Mouse (Mus musculus): ENCODE data around the gene Vps16.

DNA sequence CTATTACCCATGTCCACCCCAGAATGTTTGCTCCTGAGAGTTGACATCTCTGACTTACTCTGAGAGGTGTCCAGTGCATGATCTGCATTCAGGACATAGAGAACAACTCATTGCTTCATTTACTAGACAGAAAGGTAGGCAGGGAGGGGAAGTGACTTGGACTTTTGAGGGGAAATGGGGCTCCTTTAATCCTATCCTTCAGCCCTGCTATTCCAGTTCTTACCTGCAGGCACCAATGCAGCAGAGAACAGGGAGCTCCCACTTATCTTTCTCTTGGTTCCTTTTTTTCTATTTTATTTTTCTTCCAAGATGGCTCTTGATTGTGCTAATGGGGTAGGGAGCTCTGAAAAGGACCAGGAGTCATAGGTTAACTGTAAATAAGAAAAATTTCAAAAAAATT is 24.3 kb downstream of the Vps16 start:
- TF ChIP-seq MXI1 (IDR thresholded peaks at IDR 0.05; ENCODE audit: low read depth, low read length), result no peak
- no peak for TF ChIP-seq ZC3H11A (IDR thresholded peaks at IDR 0.05; ENCODE audit: low read depth, low read length)
- TF ChIP-seq CTCF (conservative IDR thresholded peaks at IDR 0.05 in 1 of 2, IDR thresholded peaks at IDR 0.05 in 1 of 2; ENCODE audit: low read depth in 2 of 2, low read length in 2 of 2), result no peak
- TF ChIP-seq RCOR1 (conservative IDR thresholded peaks at IDR 0.05; ENCODE audit: low read depth, low read length), result no peak
- TF ChIP-seq CHD1 (IDR thresholded peaks at IDR 0.05; ENCODE audit: low read depth, low read length), result no peak
- TF ChIP-seq EP300 (IDR thresholded peaks at IDR 0.05; ENCODE audit: low read length), result no peak
- TF ChIP-seq CHD2 (IDR thresholded peaks at IDR 0.05; ENCODE audit: low read length), result no peak
- no peak for TF ChIP-seq ZNF384 (IDR thresholded peaks at IDR 0.05; ENCODE audit: low read depth, low read length)
- TF ChIP-seq POLR2A (IDR thresholded peaks at IDR 0.05; ENCODE audit: low read depth, low read length), result no peak
